Mouse (Mus musculus): ENCODE data around the gene Cox10. TPM values are rescaled to one million over a fixed set of nuclear protein-coding genes. Genes with fewer than 3 reads are reported as not detected.

Cox10 gene
- polyA plus RNA-seq, 1 experiment from 2014 or later, result 30.9 TPM

DNA sequence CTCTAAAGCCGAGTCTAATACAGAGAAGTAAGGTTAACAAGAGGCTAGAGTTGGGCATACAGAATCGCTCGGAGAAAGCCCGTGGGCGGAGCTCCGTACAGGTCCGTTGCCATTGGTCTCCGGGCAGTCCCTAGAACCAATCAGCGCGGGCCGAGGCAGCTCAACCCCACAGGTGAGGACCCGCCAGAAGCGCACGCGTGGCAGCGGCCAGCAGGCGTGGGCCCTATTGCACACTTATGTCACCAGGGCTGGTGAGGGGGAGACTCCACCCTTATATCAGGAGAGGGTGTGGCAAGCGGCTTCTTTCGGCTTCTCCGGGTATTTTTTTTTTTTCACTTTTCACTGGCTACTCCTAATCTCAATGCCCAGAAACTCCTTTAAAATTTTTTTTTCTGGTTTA is 164.9 kb downstream of the Cox10 start:
- Histone ChIP-seq H3K4me2 (replicated peaks; ENCODE audit: low read depth, low read length) (peak overlapping the region; percentile 55), H3K4me1 (ENCODE audit: insufficient read depth, low read length) (peaks cover 60% of the 10 kb centered on the region), H3K9me3 (ENCODE audit: low read length) (no peaks in the 10 kb centered on the region), H3K4me3 (ENCODE audit: low read length) (peak overlapping the region; percentile 43), H3K27me3 (ENCODE audit: insufficient read depth, low read length) (peaks cover 49% of the 10 kb centered on the region), H3K27ac (ENCODE audit: low read length) (no peak overlapping the region), H3K9ac (replicated peaks; ENCODE audit: low read length) (peak overlapping the region; percentile 31; the same call in 1 of the 2 replicates), H3K36me3 (ENCODE audit: insufficient read depth, low read length) (no peaks in the 10 kb centered on the region)
- WGBS, result under 1% methylated on average over 20 of the region's 20 CpGs
- ATAC-seq (ENCODE audit: low FRiP score, low TSS enrichment), result peak; percentile 79

DNA sequence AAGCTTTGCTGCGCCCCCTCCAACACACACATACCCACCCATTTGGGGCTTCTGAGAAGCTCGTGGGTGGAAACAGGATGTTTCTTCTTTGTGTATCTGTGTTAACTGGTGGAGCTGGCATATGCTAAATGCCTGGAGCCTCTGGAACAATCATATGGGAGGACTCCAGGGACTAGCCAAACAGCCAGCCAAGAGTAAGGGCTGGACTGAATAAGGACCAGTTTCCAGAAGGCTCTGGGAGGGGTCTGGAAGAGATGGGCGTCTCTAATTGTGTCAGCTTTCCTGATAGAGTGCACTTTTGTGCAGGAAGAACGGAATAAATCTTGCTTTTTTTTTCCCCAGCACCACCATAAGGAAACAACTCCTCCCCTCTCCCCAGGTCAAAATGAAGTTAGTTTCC is 165.3 kb downstream of the Cox10 start:
- no peak; the same call in 1 of the 2 replicates for ATAC-seq (ENCODE audit: low FRiP score, low TSS enrichment)
- H3K4me2 ChIP-seq (replicated peaks; ENCODE audit: low read depth, low read length), result peak overlapping the region; percentile 55
- no peak overlapping the region for H3K27ac ChIP-seq (ENCODE audit: low read length)
- 32% methylated on average over 4 of the region's 4 CpGs for WGBS
- H3K9me3 ChIP-seq (ENCODE audit: low read length), result no peaks in the 10 kb centered on the region
- peak overlapping the region; percentile 43 for H3K4me3 ChIP-seq (ENCODE audit: low read length)
- no peak overlapping the region for H3K9ac ChIP-seq (replicated peaks; ENCODE audit: low read length)
- H3K27me3 ChIP-seq (ENCODE audit: insufficient read depth, low read length), result peaks cover 49% of the 10 kb centered on the region
- H3K36me3 ChIP-seq (ENCODE audit: insufficient read depth, low read length), result no peaks in the 10 kb centered on the region
- H3K4me1 ChIP-seq (ENCODE audit: insufficient read depth, low read length), result peaks cover 55% of the 10 kb centered on the region

Other genes with a start within 250 kb of the Cox10 start
- 33.4 and 34.0 TPM in 2 replicates for gene Hs3st3b1, start 157.2 kb downstream of the Cox10 start, polyA plus RNA-seq (2015; fragmentation: Nextera tagmentation; extraction: Ambion mirVana)